Mouse (Mus musculus) small intestine, adult 2 months (tissue): Measurements from ENCODE around the gene Slc13a2. TPM values are rescaled to one million over a fixed set of nuclear protein-coding genes. Genes with fewer than 3 reads are reported as not detected.

ENCODE experiments used
- H3K27ac ChIP-seq: fragments of 200-500 bp; 2 replicates; pipeline ENCODE4 v1.5.1; 2012; ENCODE audit warnings: low read depth, low read length, control low read depth, inconsistent platforms; ENCODE audit not compliant: insufficient read depth
- H3K27me3 ChIP-seq: fragments of 200-500 bp; 2 replicates; pipeline ENCODE4 v1.6.1; 2012; ENCODE audit warnings: mild to moderate bottlenecking, moderate library complexity, low read length, inconsistent platforms; ENCODE audit not compliant: control insufficient read depth, insufficient read depth
- H3K36me3 ChIP-seq: fragments of 200-500 bp; 2 replicates; pipeline ENCODE4 v1.6.1; 2012; ENCODE audit warnings: mild to moderate bottlenecking, low read length, control low read depth, inconsistent platforms; ENCODE audit not compliant: control insufficient read depth, insufficient read depth
- H3K4me1 ChIP-seq: fragments of 200-500 bp; 2 replicates; pipeline ENCODE4 v1.6.1; 2012; ENCODE audit warnings: low read length, inconsistent platforms, mixed read lengths; ENCODE audit not compliant: control insufficient read depth, insufficient read depth, insufficient read length
- H3K4me3 ChIP-seq: fragments of 200-500 bp; 2 replicates; pipeline ENCODE4 v1.5.1; 2012; ENCODE audit warnings: low read depth, mild to moderate bottlenecking, control low read depth, inconsistent platforms, low read length, moderate library complexity
- CTCF ChIP-seq: fragments of 200-500 bp; IDR thresholded peaks from 2 replicates; pipeline ENCODE4 v1.5.1; 2012; ENCODE audit warnings: low read depth, mild to moderate bottlenecking, control low read depth, inconsistent platforms, low read length, moderate library complexity, mixed read lengths; ENCODE audit not compliant: insufficient replicate concordance, insufficient read length; ENCODE audit errors: extremely low read depth
- POLR2A ChIP-seq: fragments of 200-500 bp; IDR thresholded peaks from 2 replicates; pipeline ENCODE4 v1.6.1; 2012; ENCODE audit warnings: low read depth, mild to moderate bottlenecking, control low read depth, inconsistent platforms, low read length, moderate library complexity
- WGBS: fragments of 180-500 bp; shearing (Covaris S2); methylation state at CpG from one replicate; pipeline ENCODE4 v1.1.7; 2018; 5-methylcytosine and 5-hydroxymethylcytosine counted together
- polyA plus RNA-seq: library from polyadenylated mRNA; depleted of rRNA; stranded (reverse); fragments of >200 nt; gene quantifications from 2 replicates; pipeline ENCODE4 v1.2.3, GENCODE M21; 2012

Slc13a2 gene
- polyA plus RNA-seq, 1 experiment: 374 TPM

DNA sequence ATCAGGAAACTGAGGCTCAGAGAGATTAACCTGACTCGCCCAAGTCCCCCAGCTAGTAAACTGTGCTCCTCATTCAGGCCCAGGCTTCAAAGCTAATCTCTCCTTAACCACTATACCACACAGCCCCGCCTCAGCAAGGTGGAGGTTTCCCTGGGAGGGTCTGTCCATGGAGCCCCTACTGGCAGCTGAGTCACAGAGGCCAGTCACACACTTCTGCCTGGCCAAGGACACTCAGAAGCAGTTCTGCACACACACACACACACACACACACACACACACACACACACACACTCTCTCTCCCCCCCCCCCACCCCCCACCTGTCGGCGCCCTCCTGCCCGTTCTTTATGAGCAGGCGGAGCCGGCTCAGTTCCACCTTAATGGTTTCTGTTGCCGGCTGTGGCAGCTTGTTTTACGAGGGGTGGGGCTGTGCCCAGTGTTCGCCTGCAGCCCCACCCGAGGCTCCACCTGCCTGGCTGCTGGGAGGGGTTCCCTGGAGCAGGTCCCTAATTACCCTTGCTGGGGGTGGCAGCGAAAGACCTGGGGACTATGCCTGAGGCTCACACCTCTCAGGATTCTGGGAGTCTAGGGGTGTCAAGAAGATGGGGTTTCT lies 44.4 kb downstream of the Slc13a2 start:
- no peaks in the 10 kb centered on the region for H3K36me3 ChIP-seq
- WGBS: 11% methylated on average over 12 of the region's 12 CpGs
- H3K27ac ChIP-seq: no peak overlapping the region
- no peak for TF ChIP-seq POLR2A
- TF ChIP-seq CTCF: no peak
- H3K27me3 ChIP-seq: no peaks in the 10 kb centered on the region
- H3K4me1 ChIP-seq: peaks cover 11% of the 10 kb centered on the region
- H3K4me3 ChIP-seq: no peak overlapping the region

DNA sequence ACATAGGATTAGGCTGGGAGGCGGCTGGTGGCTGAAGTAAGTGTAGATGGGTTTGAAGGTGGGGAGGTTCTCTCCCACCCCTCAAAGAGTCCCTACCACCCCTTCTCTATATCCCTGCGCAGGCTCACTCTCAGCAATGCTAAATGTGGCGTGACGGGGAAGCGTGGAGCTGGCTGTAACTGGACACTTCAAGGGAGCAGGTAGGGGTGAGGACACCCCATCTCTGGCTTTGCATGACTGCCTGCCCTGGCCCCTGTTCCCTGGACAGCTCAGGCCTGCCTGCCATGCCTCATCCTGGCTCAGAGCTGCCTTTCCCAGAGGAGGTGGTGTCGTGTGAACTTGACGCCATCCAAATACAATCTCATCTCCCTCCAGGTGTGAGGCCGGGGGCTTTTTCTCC lies 47.9 kb downstream of the Slc13a2 start:
- no peaks in the 10 kb centered on the region for H3K27me3 ChIP-seq
- no peak overlapping the region for H3K27ac ChIP-seq
- H3K4me1 ChIP-seq: peaks cover 23% of the 10 kb centered on the region
- 96% methylated on average over 8 of the region's 8 CpGs for WGBS
- H3K4me3 ChIP-seq: no peak overlapping the region
- H3K36me3 ChIP-seq: no peaks in the 10 kb centered on the region
- TF ChIP-seq POLR2A: no peak
- TF ChIP-seq CTCF: no peak

DNA sequence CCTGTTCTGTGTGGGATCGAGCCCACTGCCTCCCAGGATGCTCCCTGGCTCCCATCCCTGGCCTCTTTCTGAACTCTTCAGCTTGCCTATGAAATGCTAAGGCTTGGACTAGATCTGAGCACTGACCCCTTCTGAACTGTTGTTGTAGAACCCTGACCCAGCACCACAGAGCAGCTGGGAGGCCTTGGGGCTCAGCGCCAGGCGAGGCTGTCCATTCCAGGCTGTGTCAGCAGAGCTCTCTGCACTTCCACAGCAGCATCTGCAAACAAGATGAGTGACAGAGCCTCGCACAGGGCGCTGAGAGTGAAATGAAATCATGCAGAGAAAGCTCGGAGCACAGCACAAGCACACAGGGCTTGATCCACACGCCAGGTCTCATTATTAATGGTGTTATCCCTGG lies 49.4 kb downstream of the Slc13a2 start:
- TF ChIP-seq CTCF: no peak
- no peak for TF ChIP-seq POLR2A
- 31% methylated on average over 7 of the region's 7 CpGs for WGBS
- no peak overlapping the region for H3K4me3 ChIP-seq
- H3K27me3 ChIP-seq: no peaks in the 10 kb centered on the region
- H3K27ac ChIP-seq: 0 out of 2 replicates have a peak overlapping the region, but pooled peaks have one; percentile 8
- peaks cover 21% of the 10 kb centered on the region for H3K4me1 ChIP-seq
- H3K36me3 ChIP-seq: no peaks in the 10 kb centered on the region

GRCm38 (mm10) chr11:78372166-78372565 lies 49.9 kb downstream of the Slc13a2 start:
- no peak for TF ChIP-seq CTCF
- TF ChIP-seq POLR2A: no peak
- no peak overlapping the region for H3K27ac ChIP-seq
- WGBS: 76% methylated on average over 3 of the region's 3 CpGs
- H3K4me3 ChIP-seq: no peak overlapping the region
- peaks cover 22% of the 10 kb centered on the region for H3K4me1 ChIP-seq
- H3K36me3 ChIP-seq: no peaks in the 10 kb centered on the region
- H3K27me3 ChIP-seq: no peaks in the 10 kb centered on the region

DNA sequence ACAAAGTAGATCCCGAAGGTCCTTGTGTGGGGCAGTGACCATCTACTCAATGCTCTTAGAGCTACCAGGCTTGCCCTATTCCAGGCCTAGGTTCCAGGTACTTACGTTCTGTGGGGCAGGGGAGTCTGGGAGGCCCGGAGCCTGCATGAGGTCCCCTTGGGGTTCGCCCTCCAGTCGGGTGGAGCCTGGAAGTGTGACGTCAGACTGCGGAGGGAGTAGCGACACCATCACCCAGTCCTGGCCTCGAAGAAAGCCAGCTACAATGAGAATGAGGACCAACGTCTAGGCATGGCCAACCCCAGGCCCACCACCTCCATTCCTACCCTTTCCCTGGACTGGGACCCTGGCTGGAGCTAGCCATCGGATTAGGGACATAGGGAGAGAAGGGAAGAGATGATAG lies 50.3 kb downstream of the Slc13a2 start:
- Histone ChIP-seq H3K27me3 (no peaks in the 10 kb centered on the region), H3K4me3 (no peak overlapping the region), H3K27ac (no peak overlapping the region), H3K4me1 (peaks cover 23% of the 10 kb centered on the region), H3K36me3 (no peaks in the 10 kb centered on the region)
- 92% methylated on average over 11 of the region's 11 CpGs for WGBS
- TF ChIP-seq POLR2A (no peak), CTCF (no peak)

- Histone ChIP-seq H3K27ac (no peak overlapping the region), H3K27me3 (no peaks in the 10 kb centered on the region), H3K4me1 (peaks cover 23% of the 10 kb centered on the region), H3K4me3 (no peak overlapping the region), H3K36me3 (no peaks in the 10 kb centered on the region)
- TF ChIP-seq CTCF (no peak), POLR2A (no peak)
- 18% methylated on average over 1 of the region's 1 CpGs for WGBS
Measured at GRCm38 (mm10) chr11:78370389-78370788, 51.6 kb downstream of the Slc13a2 start.

DNA sequence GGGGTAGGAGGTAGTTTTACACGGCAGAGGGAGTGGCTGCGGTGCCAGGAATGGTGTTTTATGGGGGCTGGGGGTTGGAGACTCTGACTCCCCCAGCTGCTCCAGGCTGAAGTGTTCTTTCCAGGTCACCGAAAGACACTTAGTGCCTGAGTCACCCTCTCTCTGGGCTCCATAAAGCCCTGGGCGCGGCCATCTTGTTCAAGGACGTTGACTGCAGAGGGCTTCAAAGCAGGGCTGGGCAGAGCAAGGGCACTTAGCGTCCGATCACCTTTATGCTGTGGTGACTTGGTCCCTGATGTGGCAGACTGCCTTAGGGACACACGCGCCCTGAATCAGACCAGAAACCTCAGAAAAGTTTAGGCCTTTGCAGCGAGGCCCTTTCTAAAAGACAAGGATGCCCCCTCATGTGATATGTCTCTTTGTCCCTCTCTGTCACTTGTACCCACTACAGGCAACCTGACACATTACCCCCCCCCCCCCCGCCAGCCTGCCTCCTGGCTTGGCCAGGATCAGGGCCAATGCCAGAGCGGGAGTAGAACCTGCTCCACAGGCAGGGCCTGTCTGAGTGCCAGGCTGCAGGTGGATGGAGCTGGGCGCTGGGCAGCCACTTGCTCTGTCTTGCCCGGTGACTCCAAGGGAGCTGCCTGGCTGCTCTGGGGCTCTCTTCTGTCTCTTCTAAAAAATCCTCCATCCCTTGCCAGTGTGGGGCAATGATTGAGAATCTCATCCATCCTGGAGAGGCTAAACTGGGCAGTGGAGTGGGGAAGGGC lies 54.4 kb downstream of the Slc13a2 start:
- H3K27ac ChIP-seq: no peak overlapping the region
- H3K36me3 ChIP-seq: no peaks in the 10 kb centered on the region
- H3K4me1 ChIP-seq: peaks cover 45% of the 10 kb centered on the region
- TF ChIP-seq POLR2A (no peak), CTCF (no peak)
- 75% methylated on average over 15 of the region's 15 CpGs for WGBS
- H3K27me3 ChIP-seq: no peaks in the 10 kb centered on the region
- H3K4me3 ChIP-seq: no peak overlapping the region
